Mouse (Mus musculus) erythroblast, embryonic 14.5 days (primary cell): Measurements from ENCODE around the gene Atf6b. TPM values are rescaled to one million over a fixed set of nuclear protein-coding genes. Genes with fewer than 3 reads are reported as not detected.

Source experiments
- H3K27me3 ChIP-seq: 2 replicates; pipeline ENCODE4 v1.6.1; 2012; ENCODE audit warnings: inconsistent platforms; ENCODE audit not compliant: control insufficient read depth
- H3K36me3 ChIP-seq: 2 replicates; pipeline ENCODE4 v1.6.1; 2012; ENCODE audit warnings: mild to moderate bottlenecking, inconsistent platforms; ENCODE audit not compliant: control insufficient read depth
- H3K4me1 ChIP-seq: 2 replicates; pipeline ENCODE4 v1.6.1; 2012; ENCODE audit warnings: inconsistent platforms; ENCODE audit not compliant: control insufficient read depth
- H3K4me3 ChIP-seq: replicated peaks from 2 replicates; pipeline ENCODE3; 2012; ENCODE audit warnings: moderate library complexity, mild to moderate bottlenecking, inconsistent platforms
- H3K9me3 ChIP-seq: 2 replicates; pipeline ENCODE4 v1.6.1; 2012; ENCODE audit warnings: low read length, inconsistent platforms, mixed read lengths; ENCODE audit not compliant: control insufficient read depth
- GATA1 ChIP-seq: IDR thresholded peaks from 2 replicates; pipeline ENCODE4 v1.6.1; 2012; ENCODE audit warnings: low read length, inconsistent platforms, mixed read lengths
- TAL1 ChIP-seq: IDR thresholded peaks from 3 replicates; pipeline ENCODE4 v1.6.1; 2012; ENCODE audit warnings: low read length, inconsistent platforms, mixed read lengths
- polyA plus RNA-seq: library from polyadenylated mRNA; stranded (reverse); fragments of >175 nt; gene quantifications from 2 replicates; pipeline ENCODE4 v1.2.3, GENCODE M21; 2012

Atf6b gene
- polyA plus RNA-seq, 1 experiment, result 7.8 TPM

- peaks cover 22% of the 10 kb centered on the region for H3K36me3 ChIP-seq
- no peaks in the 10 kb centered on the region for H3K9me3 ChIP-seq
- peaks cover 17% of the 10 kb centered on the region for H3K27me3 ChIP-seq
- H3K4me1 ChIP-seq, result peaks cover 41% of the 10 kb centered on the region
- TF ChIP-seq TAL1 (no peak), GATA1 (no peak)
- peak overlapping the region; percentile 87 for H3K4me3 ChIP-seq
These were observed 1.6 kb upstream of the Atf6b start for GRCm38 (mm10) chr17:34645256-34645829.

- H3K36me3 ChIP-seq, result peaks cover 28% of the 10 kb centered on the region
- H3K4me3 ChIP-seq, result peak overlapping the region; percentile 87
- H3K27me3 ChIP-seq, result peaks cover 14% of the 10 kb centered on the region
- peaks cover 41% of the 10 kb centered on the region for H3K4me1 ChIP-seq
- TF ChIP-seq TAL1 (no peak), GATA1 (no peak)
- no peaks in the 10 kb centered on the region for H3K9me3 ChIP-seq
These were observed 975 bp upstream of the Atf6b start for GRCm38 (mm10) chr17:34645831-34646511.

GRCm38 (mm10) chr17:34648141-34648890, 1.4 kb downstream of the Atf6b start:
- TF ChIP-seq TAL1 (no peak), GATA1 (no peak)
- Histone ChIP-seq H3K4me1 (peaks cover 41% of the 10 kb centered on the region), H3K27me3 (no peaks in the 10 kb centered on the region), H3K4me3 (peak overlapping the region; percentile 87), H3K36me3 (peaks cover 51% of the 10 kb centered on the region), H3K9me3 (no peaks in the 10 kb centered on the region)

- no peak for TF ChIP-seq GATA1
- TF ChIP-seq TAL1, result no peak
- H3K4me1 ChIP-seq, result peaks cover 40% of the 10 kb centered on the region
- no peaks in the 10 kb centered on the region for H3K27me3 ChIP-seq
- H3K36me3 ChIP-seq, result peaks cover 59% of the 10 kb centered on the region
- no peak overlapping the region for H3K4me3 ChIP-seq
- H3K9me3 ChIP-seq, result no peaks in the 10 kb centered on the region
These were observed 2.3 kb downstream of the Atf6b start for GRCm38 (mm10) chr17:34649106-34649864.

- Histone ChIP-seq H3K9me3 (no peaks in the 10 kb centered on the region), H3K36me3 (peaks cover 65% of the 10 kb centered on the region), H3K4me3 (no peak overlapping the region), H3K4me1 (peaks cover 25% of the 10 kb centered on the region), H3K27me3 (no peaks in the 10 kb centered on the region)
- no peak for TF ChIP-seq GATA1
- TF ChIP-seq TAL1, result no peak
These were observed 3.8 kb downstream of the Atf6b start for GRCm38 (mm10) chr17:34650781-34651180.

- Histone ChIP-seq H3K27me3 (0 out of 2 replicates have a peak, but pooled peaks cover 5% of the 10 kb centered on the region), H3K9me3 (no peaks in the 10 kb centered on the region), H3K4me1 (peaks cover 16% of the 10 kb centered on the region), H3K4me3 (no peak overlapping the region), H3K36me3 (peaks cover 65% of the 10 kb centered on the region)
- TF ChIP-seq GATA1 (no peak), TAL1 (no peak)
These were observed 4.7 kb downstream of the Atf6b start for GRCm38 (mm10) chr17:34651507-34652221.

GRCm38 (mm10) chr17:34652546-34652945, 5.6 kb downstream of the Atf6b start:
- TF ChIP-seq TAL1 (no peak), GATA1 (no peak)
- Histone ChIP-seq H3K27me3 (peaks cover 12% of the 10 kb centered on the region), H3K9me3 (no peaks in the 10 kb centered on the region), H3K36me3 (peaks cover 65% of the 10 kb centered on the region), H3K4me1 (peaks cover 11% of the 10 kb centered on the region), H3K4me3 (no peak overlapping the region)

- Histone ChIP-seq H3K36me3 (peaks cover 65% of the 10 kb centered on the region), H3K27me3 (peaks cover 13% of the 10 kb centered on the region), H3K4me1 (peaks cover 6% of the 10 kb centered on the region), H3K4me3 (no peak overlapping the region), H3K9me3 (no peaks in the 10 kb centered on the region)
- TF ChIP-seq GATA1, result no peak
- no peak for TF ChIP-seq TAL1
These were observed 6.0 kb downstream of the Atf6b start for GRCm38 (mm10) chr17:34652985-34653384.
